Mouse (Mus musculus): ENCODE data around the gene Itgb2l.

- TF ChIP-seq ZNF384 (IDR thresholded peaks at IDR 0.05; ENCODE audit: low read depth, low read length) (no peak), HCFC1 (IDR thresholded peaks at IDR 0.05; ENCODE audit: borderline replicate concordance, insufficient read depth, low read length) (no peak), CHD2 (IDR thresholded peaks at IDR 0.05; ENCODE audit: low read depth, low read length) (no peak), ZC3H11A (IDR thresholded peaks at IDR 0.05; ENCODE audit: borderline replicate concordance, low read depth, low read length) (no peak)
Observed at GRCm38 (mm10) chr16:96488038-96488437, 44.6 kb upstream of the Itgb2l start.

Data from ES-E14 (cell line).